Mouse (Mus musculus): Measurements from ENCODE around the gene Ankrd49. TPM values are rescaled to one million over a fixed set of nuclear protein-coding genes. Genes with fewer than 3 reads are reported as not detected.

Gene Ankrd49
- polyA plus RNA-seq, 1 experiment from 2014 or later, result 43.0 TPM

- H3K9ac ChIP-seq, result no peak overlapping the region
- no peaks in the 10 kb centered on the region for H3K27me3 ChIP-seq
- ATAC-seq (replicated peaks; ENCODE audit: low FRiP score), result no peak
- H3K36me3 ChIP-seq, result no peaks in the 10 kb centered on the region
- WGBS, result 78% methylated on average over 4 of the region's 4 CpGs
- no peak overlapping the region for H3K4me2 ChIP-seq
- no peak overlapping the region for H3K27ac ChIP-seq
- H3K9me3 ChIP-seq (replicated peaks), result no peaks in the 10 kb centered on the region
- no peaks in the 10 kb centered on the region for H3K4me1 ChIP-seq
- H3K4me3 ChIP-seq (replicated peaks), result no peak overlapping the region
These were observed 45.0 kb downstream of the Ankrd49 start for GRCm38 (mm10) chr9:14739498-14740150.

- H3K4me1 ChIP-seq, result peaks cover 7% of the 10 kb centered on the region
- ATAC-seq (replicated peaks; ENCODE audit: low FRiP score), result no peak; the same call in 1 of the 2 replicates
- H3K36me3 ChIP-seq, result no peaks in the 10 kb centered on the region
- H3K9ac ChIP-seq, result no peak overlapping the region
- no peaks in the 10 kb centered on the region for H3K9me3 ChIP-seq (replicated peaks)
- H3K27me3 ChIP-seq, result no peaks in the 10 kb centered on the region
- WGBS, result 13% methylated on average over 9 of the region's 9 CpGs
- H3K4me2 ChIP-seq, result 0 out of 2 replicates have a peak overlapping the region, but pooled peaks have one; percentile 6
- H3K4me3 ChIP-seq (replicated peaks), result no peak overlapping the region
- 0 out of 2 replicates have a peak overlapping the region, but pooled peaks have one; percentile 33 for H3K27ac ChIP-seq
These were observed 53.6 kb downstream of the Ankrd49 start for GRCm38 (mm10) chr9:14730941-14731541.

Other genes starting within 250 kb of the Ankrd49 start
- gene Amotl1, start 139.8 kb downstream of the Ankrd49 start, polyA plus RNA-seq (2015; fragmentation: Nextera tagmentation; extraction: Ambion mirVana), result 20.4 and 23.3 TPM in 2 replicates
- 0.05 TPM in 1 of 2 replicates, not detected in the other for gene Piwil4, start 44.1 kb downstream of the Ankrd49 start, polyA plus RNA-seq (2015; fragmentation: Nextera tagmentation; extraction: Ambion mirVana)
- 3.2 TPM in 2 replicates for gene Fut4, start 32.5 kb downstream of the Ankrd49 start, polyA plus RNA-seq (2015; fragmentation: Nextera tagmentation; extraction: Ambion mirVana)
- gene 1700012B09Rik, start 13.8 kb downstream of the Ankrd49 start, polyA plus RNA-seq (2015; fragmentation: Nextera tagmentation; extraction: Ambion mirVana), result not detected in 2 replicates
- gene Mre11a, start 202 bp downstream of the Ankrd49 start, polyA plus RNA-seq (2015; fragmentation: Nextera tagmentation; extraction: Ambion mirVana), result 26.0 and 30.3 TPM in 2 replicates
- gene Gpr83, start 75.4 kb upstream of the Ankrd49 start, polyA plus RNA-seq (2015; fragmentation: Nextera tagmentation; extraction: Ambion mirVana), result 0.59 and 0.84 TPM in 2 replicates
- gene Izumo1r, start 119.1 kb upstream of the Ankrd49 start, polyA plus RNA-seq (2015; fragmentation: Nextera tagmentation; extraction: Ambion mirVana), result 0.16 and 0.21 TPM in 2 replicates